Mouse (Mus musculus) ES-E14 (cell line): ENCODE data around the gene Pax1.

ENCODE experiments used
- CHD2 ChIP-seq: IDR thresholded peaks from 2 replicates; pipeline ENCODE4 v1.6.1; 2014; ENCODE audit warnings: mild to moderate bottlenecking, low read depth, low read length, inconsistent platforms
- HCFC1 ChIP-seq: IDR thresholded peaks from 2 replicates; pipeline ENCODE4 v1.6.1; 2012; ENCODE audit warnings: low read length, inconsistent platforms, borderline replicate concordance; ENCODE audit not compliant: insufficient read depth
- MAFK ChIP-seq: IDR thresholded peaks from 2 replicates; pipeline ENCODE4 v1.6.1; 2014; ENCODE audit warnings: mild to moderate bottlenecking, low read depth, low read length, inconsistent platforms; ENCODE audit not compliant: insufficient read depth
- ZC3H11A ChIP-seq: IDR thresholded peaks from 2 replicates; pipeline ENCODE4 v1.6.1; 2012; ENCODE audit warnings: low read depth, mild to moderate bottlenecking, inconsistent platforms, low read length, borderline replicate concordance
- ZNF384 ChIP-seq: IDR thresholded peaks from 2 replicates; pipeline ENCODE4 v1.6.1; 2012; ENCODE audit warnings: low read depth, low read length, inconsistent platforms

- TF ChIP-seq MAFK (no peak), HCFC1 (no peak), CHD2 (no peak), ZNF384 (no peak), ZC3H11A (no peak)
Observed at GRCm38 (mm10) chr2:147370091-147370490, 8.4 kb downstream of the Pax1 start.
